Mouse (Mus musculus) forebrain, embryonic 15.5 days (tissue): Measurements from ENCODE around the gene Mbtd1. TPM values are rescaled to one million over a fixed set of nuclear protein-coding genes. Genes with fewer than 3 reads are reported as not detected.

ENCODE experiments used
- ATAC-seq: fragments of 200-750 bp; cut with Nextera tagmentation; replicated peaks from 2 replicates; pipeline ENCODE4 v1.8.0; 2017; ENCODE audit warnings: mild to moderate bottlenecking, moderate TSS enrichment, moderate library complexity
- H3K27ac ChIP-seq: fragments of 300-500 bp; sonication (generic); replicated peaks from 2 replicates; pipeline ENCODE4 v1.5.1; 2015; ENCODE audit warnings: mild to moderate bottlenecking, inconsistent platforms
- H3K27me3 ChIP-seq: fragments of 300-500 bp; sonication (generic); 2 replicates; pipeline ENCODE4 v1.6.1; 2015; ENCODE audit warnings: inconsistent platforms
- H3K36me3 ChIP-seq: fragments of 300-500 bp; sonication (generic); 2 replicates; pipeline ENCODE4 v1.6.1; 2015; ENCODE audit warnings: mild to moderate bottlenecking, inconsistent platforms
- H3K4me1 ChIP-seq: fragments of 300-500 bp; sonication (generic); 2 replicates; pipeline ENCODE4 v1.6.1; 2015; ENCODE audit warnings: inconsistent platforms
- H3K4me2 ChIP-seq: fragments of 300-500 bp; sonication (generic); replicated peaks from 2 replicates; pipeline ENCODE4 v1.6.1; 2015; ENCODE audit warnings: mild to moderate bottlenecking, inconsistent platforms
- H3K4me3 ChIP-seq: fragments of 300-500 bp; sonication (generic); 2 replicates; pipeline ENCODE4 v1.5.1; 2015; ENCODE audit warnings: mild to moderate bottlenecking, inconsistent platforms
- H3K9ac ChIP-seq: fragments of 300-500 bp; sonication (generic); replicated peaks from 2 replicates; pipeline ENCODE4 v1.6.1; 2015; ENCODE audit warnings: mild to moderate bottlenecking, inconsistent platforms
- H3K9me3 ChIP-seq: fragments of 300-500 bp; sonication (generic); 2 replicates; pipeline ENCODE4 v1.6.1; 2016; ENCODE audit warnings: inconsistent platforms
- WGBS: fragments of 180-500 bp; shearing (Covaris S2); methylation state at CpG from one replicate; pipeline ENCODE4 v1.1.7; 2015; ENCODE audit warnings: mixed read lengths; 5-methylcytosine and 5-hydroxymethylcytosine counted together
- polyA plus RNA-seq: library from polyadenylated mRNA; unstranded; fragments of >200 nt; fragmentation: Nextera tagmentation; extraction: Ambion mirVana; gene quantifications from 2 replicates; pipeline ENCODE4 v1.2.1, GENCODE M21; 2015

Gene Mbtd1
- polyA plus RNA-seq, 1 experiment from 2014 or later = 43.8 TPM

GRCm38 (mm10) chr11:93950045-93950444 is 64.4 kb downstream of the Mbtd1 start:
- H3K9me3 ChIP-seq = no peaks in the 10 kb centered on the region
- ATAC-seq = no peak
- peaks cover 34% of the 10 kb centered on the region for H3K36me3 ChIP-seq
- no peak overlapping the region for H3K4me3 ChIP-seq
- H3K27me3 ChIP-seq = no peaks in the 10 kb centered on the region
- H3K4me2 ChIP-seq = no peak overlapping the region
- H3K9ac ChIP-seq = no peak overlapping the region
- WGBS = 92% methylated on average over 1 of the region's 1 CpGs
- H3K4me1 ChIP-seq = peaks cover 21% of the 10 kb centered on the region
- no peak overlapping the region for H3K27ac ChIP-seq

- H3K27me3 ChIP-seq = no peaks in the 10 kb centered on the region
- no peak overlapping the region for H3K9ac ChIP-seq
- no peak overlapping the region for H3K27ac ChIP-seq
- peaks cover 29% of the 10 kb centered on the region for H3K4me1 ChIP-seq
- ATAC-seq = no peak
- H3K36me3 ChIP-seq = peaks cover 31% of the 10 kb centered on the region
- 73% methylated on average over 5 of the region's 5 CpGs for WGBS
- H3K4me2 ChIP-seq = no peak overlapping the region
- H3K9me3 ChIP-seq = no peaks in the 10 kb centered on the region
- H3K4me3 ChIP-seq = no peak overlapping the region
These were observed 66.7 kb downstream of the Mbtd1 start for GRCm38 (mm10) chr11:93952376-93952775.

- Histone ChIP-seq H3K27me3 (no peaks in the 10 kb centered on the region), H3K36me3 (peaks cover 44% of the 10 kb centered on the region), H3K27ac (peak overlapping the region; percentile 90), H3K9me3 (no peaks in the 10 kb centered on the region), H3K4me3 (peak overlapping the region; percentile 87), H3K4me1 (peaks cover 29% of the 10 kb centered on the region), H3K9ac (peak overlapping the region; percentile 77), H3K4me2 (peak overlapping the region; percentile 96)
- 50% methylated on average over 13 of the region's 13 CpGs for WGBS
- ATAC-seq = peak; percentile 5; the same call in 1 of the 2 replicates
These were observed 69.1 kb downstream of the Mbtd1 start for GRCm38 (mm10) chr11:93954738-93955255.

GRCm38 (mm10) chr11:93955256-93956150 is 69.9 kb downstream of the Mbtd1 start:
- peak overlapping the region; percentile 96 for H3K4me2 ChIP-seq
- ATAC-seq = peak; percentile 98
- H3K36me3 ChIP-seq = peaks cover 45% of the 10 kb centered on the region
- H3K4me3 ChIP-seq = peak overlapping the region; percentile 87
- peak overlapping the region; percentile 77 for H3K9ac ChIP-seq
- WGBS = under 1% methylated on average over 64 of the region's 67 CpGs
- peak overlapping the region; percentile 90 for H3K27ac ChIP-seq
- no peaks in the 10 kb centered on the region for H3K27me3 ChIP-seq
- no peaks in the 10 kb centered on the region for H3K9me3 ChIP-seq
- peaks cover 29% of the 10 kb centered on the region for H3K4me1 ChIP-seq

GRCm38 (mm10) chr11:93956159-93956558 is 70.5 kb downstream of the Mbtd1 start, which contains the start of gene Nme2:
Nme2 (minus strand) TSS chr11:93956259.
- peaks cover 45% of the 10 kb centered on the region for H3K36me3 ChIP-seq
- peak within 1 kb of the TSS; percentile 77 for H3K9ac ChIP-seq
- no peaks in the 10 kb centered on the region for H3K27me3 ChIP-seq
- peak within 1 kb of the TSS; percentile 90 for H3K27ac ChIP-seq
- H3K9me3 ChIP-seq = no peaks in the 10 kb centered on the region
- WGBS = 3% methylated on average over 6 of the region's 6 CpGs
- peak within 1 kb of the TSS; percentile 87 for H3K4me3 ChIP-seq
- H3K4me2 ChIP-seq = peak within 1 kb of the TSS; percentile 96
- ATAC-seq = peak; percentile 2; the same call in 1 of the 2 replicates
- H3K4me1 ChIP-seq = peaks cover 29% of the 10 kb centered on the region

GRCm38 (mm10) chr11:93957031-93957555 is 71.4 kb downstream of the Mbtd1 start:
- H3K9me3 ChIP-seq = no peaks in the 10 kb centered on the region
- no peak for ATAC-seq
- no peak overlapping the region for H3K4me3 ChIP-seq
- no peak overlapping the region for H3K27ac ChIP-seq
- no peak overlapping the region for H3K9ac ChIP-seq
- H3K4me2 ChIP-seq = no peak overlapping the region
- WGBS = 84% methylated on average over 2 of the region's 2 CpGs
- peaks cover 49% of the 10 kb centered on the region for H3K36me3 ChIP-seq
- peaks cover 29% of the 10 kb centered on the region for H3K4me1 ChIP-seq
- no peaks in the 10 kb centered on the region for H3K27me3 ChIP-seq

GRCm38 (mm10) chr11:93957746-93958145 is 72.1 kb downstream of the Mbtd1 start:
- H3K4me3 ChIP-seq = no peak overlapping the region
- H3K27ac ChIP-seq = no peak overlapping the region
- H3K9me3 ChIP-seq = no peaks in the 10 kb centered on the region
- peaks cover 22% of the 10 kb centered on the region for H3K4me1 ChIP-seq
- ATAC-seq = no peak
- H3K27me3 ChIP-seq = no peaks in the 10 kb centered on the region
- H3K4me2 ChIP-seq = no peak overlapping the region
- 81% methylated on average over 4 of the region's 4 CpGs for WGBS
- H3K9ac ChIP-seq = no peak overlapping the region
- peaks cover 55% of the 10 kb centered on the region for H3K36me3 ChIP-seq

GRCm38 (mm10) chr11:93961482-93961881 is 75.8 kb downstream of the Mbtd1 start:
- 95% methylated on average over 6 of the region's 6 CpGs for WGBS
- ATAC-seq = no peak
- H3K9me3 ChIP-seq = no peaks in the 10 kb centered on the region

GRCm38 (mm10) chr11:93963013-93963412 is 77.4 kb downstream of the Mbtd1 start:
- no peaks in the 10 kb centered on the region for H3K27me3 ChIP-seq
- no peak overlapping the region for H3K4me2 ChIP-seq
- ATAC-seq = no peak
- H3K36me3 ChIP-seq = peaks cover 77% of the 10 kb centered on the region
- H3K27ac ChIP-seq = no peak overlapping the region
- H3K9ac ChIP-seq = no peak overlapping the region
- H3K9me3 ChIP-seq = no peaks in the 10 kb centered on the region
- H3K4me3 ChIP-seq = no peak overlapping the region
- 83% methylated on average over 4 of the region's 4 CpGs for WGBS
- H3K4me1 ChIP-seq = peaks cover 12% of the 10 kb centered on the region

More at GRCm38 (mm10) chr11:93961482-93961881, 75.8 kb downstream of the Mbtd1 start:
- H3K4me3 ChIP-seq = no peak overlapping the region
- no peak overlapping the region for H3K9ac ChIP-seq
- peaks cover 81% of the 10 kb centered on the region for H3K36me3 ChIP-seq
- peaks cover 2% of the 10 kb centered on the region for H3K4me1 ChIP-seq
- H3K4me2 ChIP-seq = no peak overlapping the region
- H3K27me3 ChIP-seq = no peaks in the 10 kb centered on the region
- no peak overlapping the region for H3K27ac ChIP-seq

- Histone ChIP-seq H3K9ac (no peak overlapping the region), H3K4me2 (no peak overlapping the region), H3K36me3 (peaks cover 53% of the 10 kb centered on the region), H3K4me1 (peaks cover 19% of the 10 kb centered on the region), H3K9me3 (no peaks in the 10 kb centered on the region), H3K27me3 (no peaks in the 10 kb centered on the region), H3K27ac (no peak overlapping the region), H3K4me3 (no peak overlapping the region)
- no peak for ATAC-seq
- WGBS = 94% methylated on average over 6 of the region's 6 CpGs
These were observed 79.7 kb downstream of the Mbtd1 start for GRCm38 (mm10) chr11:93965391-93965790.

GRCm38 (mm10) chr11:93967381-93967780 is 81.7 kb downstream of the Mbtd1 start:
- Histone ChIP-seq H3K9ac (peak overlapping the region; percentile 72), H3K4me2 (peak overlapping the region; percentile 85), H3K4me3 (peak overlapping the region; percentile 68), H3K36me3 (peaks cover 35% of the 10 kb centered on the region), H3K27ac (peak overlapping the region; percentile 83), H3K27me3 (no peaks in the 10 kb centered on the region), H3K9me3 (no peaks in the 10 kb centered on the region), H3K4me1 (peaks cover 19% of the 10 kb centered on the region)
- WGBS = 2% methylated on average over 11 of the region's 11 CpGs
- no peak for ATAC-seq
